Mouse (Mus musculus): Measurements from ENCODE around the gene Col3a1.

DNA sequence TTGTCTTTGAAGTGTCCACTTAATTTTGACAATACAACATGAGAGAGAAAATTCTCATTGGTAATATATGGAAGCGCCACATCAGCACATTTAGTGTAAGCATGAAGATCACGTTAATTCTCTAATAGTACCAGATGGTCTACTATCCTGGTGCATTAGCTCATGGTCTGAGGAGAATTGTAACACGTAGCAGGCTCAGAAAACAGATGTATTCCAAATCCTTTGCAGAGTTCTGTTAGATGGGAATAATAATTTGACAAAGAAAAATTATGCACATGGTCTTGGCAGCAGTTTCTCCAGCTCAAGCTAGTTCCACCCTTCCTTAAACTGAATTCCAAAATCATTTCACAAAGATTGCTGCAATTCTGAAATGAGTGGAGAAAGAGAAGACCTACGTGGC lies 21.3 kb upstream of the Col3a1 start:
- TF ChIP-seq CTCF (IDR thresholded peaks at IDR 0.05; ENCODE audit: low read depth) = no peak
- no peak for TF ChIP-seq EP300 (IDR thresholded peaks at IDR 0.05; ENCODE audit: low read depth)

Data from heart, postnatal 0 days (tissue).